In the genomic region with DNA sequence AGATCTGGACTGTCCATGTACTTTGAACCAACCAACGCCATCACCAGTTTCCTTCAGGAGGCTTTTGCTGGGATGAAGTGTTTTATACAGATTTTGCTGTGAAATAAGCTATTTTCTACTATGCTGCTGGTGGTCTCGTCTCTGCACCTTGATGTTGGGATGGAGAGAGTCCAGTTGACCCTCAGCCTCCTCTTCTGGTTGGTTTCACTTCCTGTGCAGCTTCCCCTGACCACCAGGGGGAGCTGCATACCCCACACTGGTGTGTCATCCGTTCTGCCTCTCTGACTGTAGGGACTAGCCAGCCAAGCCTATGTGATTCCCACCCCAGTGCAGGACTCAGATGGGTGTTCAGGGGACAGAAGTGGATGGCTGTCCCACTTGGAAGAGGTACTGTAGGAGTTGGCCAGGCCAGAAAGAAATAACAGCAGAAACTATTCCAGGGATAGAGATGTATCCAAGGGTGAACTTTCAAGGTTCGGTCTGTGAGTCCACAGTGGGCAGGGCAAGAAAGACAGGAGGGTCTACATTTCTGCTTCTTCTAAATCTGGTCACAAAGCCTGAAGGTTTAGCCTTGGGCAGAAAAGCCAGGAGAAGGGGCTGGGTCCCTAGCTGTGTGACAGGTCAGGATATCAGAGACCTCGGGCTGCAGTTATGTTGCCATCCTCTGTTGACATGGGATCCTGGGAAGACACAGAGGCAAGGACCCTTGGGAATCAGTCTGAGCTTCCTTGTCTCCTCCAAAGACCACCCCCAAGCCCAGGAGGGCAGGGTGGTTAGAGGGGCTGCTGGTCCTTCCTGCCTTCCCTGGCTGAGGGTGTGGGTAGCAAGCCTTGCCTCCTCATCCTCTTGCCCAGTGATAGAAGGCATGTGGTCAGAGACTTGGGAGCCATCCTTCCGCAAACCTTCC, we compare ENCODE assay signal across 9 mouse cellular contexts. TPM values are rescaled to one million over a fixed set of nuclear protein-coding genes. Genes with fewer than 3 reads are reported as not detected.
DNase-seq lines count a peak whose midpoint lies in the region; ATAC-seq and TF ChIP-seq lines count a peak whose summit lies in the region.
"Had no signal": no experiment of that assay in that cellular context is flagged by ENCODE, and none has a peak within 500 bp of the region (broad histone marks: within the 10 kb centered on the region; RNA-seq: fewer than 3 reads in every experiment).

No protein-coding gene starts in this region.

- DNase-seq in CD4-positive, CD25-positive, alpha-beta regulatory T cell, adult 2 months (ENCODE audit: low read depth, low spot score): peak; percentile 88
- DNase-seq in neural tube, embryonic 10.5 days (ENCODE audit: extremely low spot score, low spot score): peak; percentile 31
- peak; percentile 50 for DNase-seq in c-Kit-positive CD71-positive TER-119-negative erythroid progenitor cells, embryonic 14.5 days (ENCODE audit: low read depth)
- peak; percentile 55 for DNase-seq in kidney, adult 2 months
- peak; percentile 62 for DNase-seq in lung, postnatal 10 days
- DNase-seq in spleen, postnatal 14 days (ENCODE audit: low spot score in 2 of 2): peak; percentile 52 to 75

- peak; percentile 86 for TF ChIP-seq CTCF in kidney, adult 2 months (conservative IDR thresholded peaks at IDR 0.05; ENCODE audit: insufficient read depth, insufficient read length, low read depth, low read length)

- no peak for TF ChIP-seq POLR2A in kidney, adult 2 months (IDR thresholded peaks at IDR 0.05; ENCODE audit: low read depth, low read length)

- WGBS in neural tube, embryonic 15.5 days: 75% methylated on average over 6 of the region's 6 CpGs
- WGBS in kidney, adult 2 months: 69% methylated on average over 6 of the region's 6 CpGs

- H3K4me1 ChIP-seq in neural tube, embryonic 15.5 days: no peaks in the 10 kb centered on the region
- H3K4me1 ChIP-seq in kidney, adult 2 months (ENCODE audit: control insufficient read depth, insufficient read depth, low read length): no peaks in the 10 kb centered on the region

- no peak overlapping the region for H3K9ac ChIP-seq in neural tube, embryonic 15.5 days (replicated peaks)

- H3K27ac ChIP-seq in neural tube, embryonic 15.5 days (replicated peaks): no peak overlapping the region
- no peak overlapping the region for H3K27ac ChIP-seq in kidney, adult 2 months (ENCODE audit: insufficient read depth, low read depth, low read length)

- no peak for ATAC-seq in CD4-positive, CD25-positive, alpha-beta regulatory T cell, adult 4 months
- ATAC-seq in neural tube, embryonic 15.5 days (ENCODE audit: low FRiP score): no peak

- no peaks in the 10 kb centered on the region for H3K9me3 ChIP-seq in neural tube, embryonic 15.5 days (replicated peaks)

- no peak overlapping the region for H3K4me3 ChIP-seq in neural tube, embryonic 15.5 days (replicated peaks)
- H3K4me3 ChIP-seq in kidney, adult 2 months (ENCODE audit: insufficient read depth, low read depth, low read length): no peak overlapping the region

- H3K4me2 ChIP-seq in neural tube, embryonic 15.5 days: no peak overlapping the region

- no peaks in the 10 kb centered on the region for H3K36me3 ChIP-seq in neural tube, embryonic 15.5 days
- H3K36me3 ChIP-seq in kidney, adult 2 months (ENCODE audit: control insufficient read depth, insufficient read depth, low read length): no peaks in the 10 kb centered on the region

- no peaks in the 10 kb centered on the region for H3K27me3 ChIP-seq in neural tube, embryonic 15.5 days (replicated peaks)
- no peaks in the 10 kb centered on the region for H3K27me3 ChIP-seq in kidney, adult 2 months (replicated peaks; ENCODE audit: control insufficient read depth, insufficient read depth, low read length)

RNA-seq across cellular contexts. Expression of a gene that starts 2.2 kb away (rescaled TPM):
- 1,000 to 10,000 TPM; 2,918 to 3,094 TPM for polyA plus RNA-seq in CD4-positive, CD25-positive, alpha-beta regulatory T cell, adult 4 months (2017; shearing (Covaris generic))
- 5.6 and 29.0 TPM in 2 replicates for polyA plus RNA-seq in neural tube, embryonic 15.5 days (2015; fragmentation: Nextera tagmentation; extraction: Ambion mirVana)
- 14.8 and 65.1 TPM in 2 replicates for polyA plus RNA-seq in kidney, adult 2 months (2012; rRNA removed)

RNA-seq across cellular contexts. Expression of a gene that starts 9.7 kb away (rescaled TPM):
- polyA plus RNA-seq in CD4-positive, CD25-positive, alpha-beta regulatory T cell, adult 4 months (2017; shearing (Covaris generic)): 10 to 100 TPM; 31.2 to 54.2 TPM
- 16.2 and 19.4 TPM in 2 replicates for polyA plus RNA-seq in neural tube, embryonic 15.5 days (2015; fragmentation: Nextera tagmentation; extraction: Ambion mirVana)
- polyA plus RNA-seq in kidney, adult 2 months (2012; rRNA removed): 5.6 and 5.9 TPM in 2 replicates

RNA-seq across cellular contexts. Expression of a gene that starts 32.0 kb away (rescaled TPM):
- 10 to 100 TPM; 20.9 to 28.2 TPM for polyA plus RNA-seq in CD4-positive, CD25-positive, alpha-beta regulatory T cell, adult 4 months (2017; shearing (Covaris generic))
- 2.5 and 3.7 TPM in 2 replicates for polyA plus RNA-seq in neural tube, embryonic 15.5 days (2015; fragmentation: Nextera tagmentation; extraction: Ambion mirVana)
- polyA plus RNA-seq in kidney, adult 2 months (2012; rRNA removed): 0.69 and 1.0 TPM in 2 replicates

RNA-seq across cellular contexts. Expression of a gene that starts 36.0 kb away (rescaled TPM):
- 1,000 to 10,000 TPM in 1 of 2 experiments, 100 to 1,000 TPM in 1; 977 to 1,004 TPM for polyA plus RNA-seq in CD4-positive, CD25-positive, alpha-beta regulatory T cell, adult 4 months (2017; shearing (Covaris generic))
- polyA plus RNA-seq in neural tube, embryonic 15.5 days (2015; fragmentation: Nextera tagmentation; extraction: Ambion mirVana): 436 and 479 TPM in 2 replicates
- polyA plus RNA-seq in kidney, adult 2 months (2012; rRNA removed): 262 and 323 TPM in 2 replicates

RNA-seq across cellular contexts. Expression of a gene that starts 39.0 kb away (rescaled TPM):
- 1 to 10 TPM in 1 of 2 experiments, under 1 TPM in 1; 0.85 to 1.3 TPM for polyA plus RNA-seq in CD4-positive, CD25-positive, alpha-beta regulatory T cell, adult 4 months (2017; shearing (Covaris generic))
- not detected in 2 replicates for polyA plus RNA-seq in neural tube, embryonic 15.5 days (2015; fragmentation: Nextera tagmentation; extraction: Ambion mirVana)
- 0.52 and 0.81 TPM in 2 replicates for polyA plus RNA-seq in kidney, adult 2 months (2012; rRNA removed)
- polyA plus RNA-seq: heart, embryonic 14.5 days had no signal

Comparison
In these comparisons a context has a peak if more than half of its experiments do, and no peak if none do; other contexts are left out.
1. DNase-seq: peak in every context shown above with its lines; median percentile 88 in CD4-positive, CD25-positive, alpha-beta regulatory T cell, adult 2 months; 64 in spleen, postnatal 14 days; 62 in lung, postnatal 10 days; 55 in kidney, adult 2 months; 50 in c-Kit-positive CD71-positive TER-119-negative erythroid progenitor cells, embryonic 14.5 days; 31 in neural tube, embryonic 10.5 days.
2. RNA of a gene that starts 2.2 kb away (polyA plus RNA-seq): 2,918 to 3,094 TPM in CD4-positive, CD25-positive, alpha-beta regulatory T cell, adult 4 months; 14.8 to 65.1 TPM in kidney, adult 2 months and 5.6 to 29.0 TPM in neural tube, embryonic 15.5 days; every median in the first group is over 10 times any median in the second.